Mouse (Mus musculus) embryonic facial prominence, embryonic 15.5 days (tissue): ENCODE data around the gene Kmo. TPM values are rescaled to one million over a fixed set of nuclear protein-coding genes. Genes with fewer than 3 reads are reported as not detected.

Source experiments
- ATAC-seq: fragments of 200-750 bp; cut with Nextera tagmentation; 2 replicates; pipeline ENCODE4 v1.8.0; 2017; ENCODE audit warnings: low read depth, moderate TSS enrichment; ENCODE audit not compliant: insufficient number of reproducible peaks, low FRiP score, low TSS enrichment
- H3K27ac ChIP-seq: fragments of 300-500 bp; sonication (generic); replicated peaks from 2 replicates; pipeline ENCODE4 v1.5.1; 2015; ENCODE audit warnings: mild to moderate bottlenecking, inconsistent platforms
- H3K27me3 ChIP-seq: fragments of 300-500 bp; sonication (generic); 2 replicates; pipeline ENCODE4 v1.6.1; 2015; ENCODE audit warnings: inconsistent platforms
- H3K36me3 ChIP-seq: fragments of 300-500 bp; sonication (generic); 2 replicates; pipeline ENCODE4 v1.6.1; 2015; ENCODE audit warnings: mild to moderate bottlenecking, inconsistent platforms
- H3K4me1 ChIP-seq: fragments of 300-500 bp; sonication (generic); 2 replicates; pipeline ENCODE4 v1.6.1; 2015; ENCODE audit warnings: inconsistent platforms
- H3K4me2 ChIP-seq: fragments of 300-500 bp; sonication (generic); replicated peaks from 2 replicates; pipeline ENCODE4 v1.6.1; 2015; ENCODE audit warnings: mild to moderate bottlenecking, inconsistent platforms
- H3K4me3 ChIP-seq: fragments of 300-500 bp; sonication (generic); replicated peaks from 2 replicates; pipeline ENCODE4 v1.5.1; 2015; ENCODE audit warnings: mild to moderate bottlenecking, inconsistent platforms
- H3K9ac ChIP-seq: fragments of 300-500 bp; sonication (generic); 2 replicates; pipeline ENCODE4 v1.6.1; 2015; ENCODE audit warnings: inconsistent platforms
- H3K9me3 ChIP-seq: fragments of 300-500 bp; sonication (generic); replicated peaks from 2 replicates; pipeline ENCODE4 v1.6.1; 2016; ENCODE audit warnings: inconsistent platforms
- WGBS: fragments of 180-500 bp; shearing (Covaris S2); methylation state at CpG from one replicate; pipeline ENCODE4 v1.1.7; 2015; 5-methylcytosine and 5-hydroxymethylcytosine counted together
- polyA plus RNA-seq: library from polyadenylated mRNA; unstranded; fragments of >200 nt; fragmentation: Nextera tagmentation; extraction: Ambion mirVana; gene quantifications from 2 replicates; pipeline ENCODE4 v1.2.1, GENCODE M21; 2015

Gene Kmo
- polyA plus RNA-seq, 1 experiment from 2014 or later: 0.51 TPM

- 22% methylated on average over 1 of the region's 1 CpGs for WGBS
- H3K4me3 ChIP-seq: no peak overlapping the region
- ATAC-seq: no peak
Measured at GRCm38 (mm10) chr1:175671626-175672025, 51.4 kb downstream of the Kmo start.

GRCm38 (mm10) chr1:175673563-175674325, 53.6 kb downstream of the Kmo start:
- H3K27ac ChIP-seq: no peak overlapping the region
- 70% methylated on average over 7 of the region's 7 CpGs for WGBS
- no peaks in the 10 kb centered on the region for H3K36me3 ChIP-seq
- no peaks in the 10 kb centered on the region for H3K9me3 ChIP-seq
- H3K4me1 ChIP-seq: no peaks in the 10 kb centered on the region
- no peak for ATAC-seq
- no peak overlapping the region for H3K4me3 ChIP-seq
- no peak overlapping the region for H3K9ac ChIP-seq
- no peaks in the 10 kb centered on the region for H3K27me3 ChIP-seq
- no peak overlapping the region for H3K4me2 ChIP-seq

More at GRCm38 (mm10) chr1:175671626-175672025, 51.4 kb downstream of the Kmo start:
- Histone ChIP-seq H3K4me2 (no peak overlapping the region), H3K27me3 (no peaks in the 10 kb centered on the region), H3K9me3 (no peaks in the 10 kb centered on the region), H3K27ac (no peak overlapping the region), H3K4me1 (no peaks in the 10 kb centered on the region), H3K36me3 (no peaks in the 10 kb centered on the region), H3K9ac (no peak overlapping the region)

GRCm38 (mm10) chr1:175675116-175675515, 54.9 kb downstream of the Kmo start:
- Histone ChIP-seq H3K9ac (no peak overlapping the region), H3K27ac (no peak overlapping the region), H3K4me1 (no peaks in the 10 kb centered on the region), H3K27me3 (no peaks in the 10 kb centered on the region), H3K9me3 (no peaks in the 10 kb centered on the region), H3K4me2 (no peak overlapping the region), H3K36me3 (no peaks in the 10 kb centered on the region), H3K4me3 (no peak overlapping the region)
- 78% methylated on average over 6 of the region's 6 CpGs for WGBS
- ATAC-seq: no peak

GRCm38 (mm10) chr1:175677459-175677858, 57.3 kb downstream of the Kmo start:
- H3K27ac ChIP-seq: no peak overlapping the region
- 85% methylated on average over 6 of the region's 6 CpGs for WGBS

GRCm38 (mm10) chr1:175680995-175681394, 60.8 kb downstream of the Kmo start:
- Histone ChIP-seq H3K36me3 (no peaks in the 10 kb centered on the region), H3K9me3 (no peaks in the 10 kb centered on the region), H3K9ac (no peak overlapping the region), H3K4me3 (no peak overlapping the region), H3K27me3 (no peaks in the 10 kb centered on the region), H3K4me2 (no peak overlapping the region), H3K4me1 (no peaks in the 10 kb centered on the region), H3K27ac (no peak overlapping the region)
- WGBS: 74% methylated on average over 6 of the region's 6 CpGs
- no peak for ATAC-seq

More at GRCm38 (mm10) chr1:175677459-175677858, 57.3 kb downstream of the Kmo start:
- Histone ChIP-seq H3K4me1 (no peaks in the 10 kb centered on the region), H3K36me3 (no peaks in the 10 kb centered on the region), H3K4me3 (no peak overlapping the region), H3K9ac (no peak overlapping the region), H3K27me3 (no peaks in the 10 kb centered on the region), H3K9me3 (no peaks in the 10 kb centered on the region), H3K4me2 (no peak overlapping the region)
- ATAC-seq: no peak

GRCm38 (mm10) chr1:175691686-175692245, 71.6 kb downstream of the Kmo start:
- ATAC-seq: no peak
- H3K27ac ChIP-seq: peak overlapping the region; percentile 85

GRCm38 (mm10) chr1:175692246-175692996, 72.2 kb downstream of the Kmo start, which contains the start of the genes Opn3 and Chml:
Gene Opn3 (minus strand): TSS chr1:175692776.
Gene Chml (minus strand): TSS chr1:175692901.
- Histone ChIP-seq H3K27ac (peak within 1 kb of the TSS; percentile 85), H3K4me3 (peak within 1 kb of the TSS; percentile 84), H3K27me3 (no peaks in the 10 kb centered on the region), H3K4me2 (peak within 1 kb of the TSS; percentile 92), H3K4me1 (peaks cover 18% of the 10 kb centered on the region), H3K9ac (peak within 1 kb of the TSS; percentile 84), H3K36me3 (peaks cover 6% of the 10 kb centered on the region; the same call in 1 of the 2 replicates), H3K9me3 (no peaks in the 10 kb centered on the region)
- ATAC-seq: peak; percentile 98
- whole genome bisulfite sequencing: under 1% methylated on average over 57 of the region's 73 CpGs

More at GRCm38 (mm10) chr1:175691686-175692245, 71.6 kb downstream of the Kmo start:
- Histone ChIP-seq H3K4me1 (peaks cover 18% of the 10 kb centered on the region), H3K27me3 (no peaks in the 10 kb centered on the region), H3K9me3 (no peaks in the 10 kb centered on the region), H3K4me2 (peak overlapping the region; percentile 92), H3K36me3 (peaks cover 8% of the 10 kb centered on the region; the same call in 1 of the 2 replicates), H3K9ac (peak overlapping the region; percentile 84), H3K4me3 (peak overlapping the region; percentile 84)
- 2% methylated on average over 22 of the region's 22 CpGs for WGBS

GRCm38 (mm10) chr1:175692997-175693361, 72.8 kb downstream of the Kmo start:
- Histone ChIP-seq H3K36me3 (peaks cover under 1% of the 10 kb centered on the region; the same call in 1 of the 2 replicates), H3K27me3 (no peaks in the 10 kb centered on the region), H3K27ac (no peak overlapping the region), H3K9ac (no peak overlapping the region), H3K4me3 (peak overlapping the region; percentile 84), H3K4me1 (peaks cover 18% of the 10 kb centered on the region), H3K4me2 (peak overlapping the region; percentile 92), H3K9me3 (no peaks in the 10 kb centered on the region)
- WGBS: under 1% methylated on average over 17 of the region's 17 CpGs
- no peak; the same call in 1 of the 2 replicates for ATAC-seq

- Histone ChIP-seq H3K27ac (no peak overlapping the region), H3K4me2 (peak overlapping the region; percentile 92), H3K9ac (no peak overlapping the region), H3K36me3 (no peaks in the 10 kb centered on the region), H3K9me3 (no peaks in the 10 kb centered on the region), H3K4me3 (peak overlapping the region; percentile 84), H3K4me1 (peaks cover 18% of the 10 kb centered on the region), H3K27me3 (no peaks in the 10 kb centered on the region)
- 40% methylated on average over 12 of the region's 12 CpGs for WGBS
- no peak for ATAC-seq
Measured at GRCm38 (mm10) chr1:175693429-175693960, 73.3 kb downstream of the Kmo start.

- H3K9me3 ChIP-seq: no peaks in the 10 kb centered on the region
- ATAC-seq: no peak
- no peaks in the 10 kb centered on the region for H3K36me3 ChIP-seq
- no peak within 1 kb of the TSS for H3K4me3 ChIP-seq
- no peaks in the 10 kb centered on the region for H3K27me3 ChIP-seq
- H3K4me1 ChIP-seq: no peaks in the 10 kb centered on the region
- H3K4me2 ChIP-seq: no peak within 1 kb of the TSS
- WGBS: 68% methylated on average over 1 of the region's 1 CpGs
- H3K27ac ChIP-seq: no peak within 1 kb of the TSS
- H3K9ac ChIP-seq: no peak within 1 kb of the TSS
Measured at GRCm38 (mm10) chr1:175698293-175698692, 78.1 kb downstream of the Kmo start, which contains the start of gene Wdr64. Gene Wdr64 (plus strand): TSS chr1:175698593.

- H3K4me3 ChIP-seq: no peak overlapping the region
- no peak overlapping the region for H3K9ac ChIP-seq
- no peak overlapping the region for H3K4me2 ChIP-seq
- no peaks in the 10 kb centered on the region for H3K4me1 ChIP-seq
- no peak overlapping the region for H3K27ac ChIP-seq
- 54% methylated on average over 3 of the region's 3 CpGs for WGBS
- ATAC-seq: no peak
- H3K27me3 ChIP-seq: no peaks in the 10 kb centered on the region
- no peaks in the 10 kb centered on the region for H3K36me3 ChIP-seq
- H3K9me3 ChIP-seq: no peaks in the 10 kb centered on the region
Measured at GRCm38 (mm10) chr1:175699375-175699774, 79.2 kb downstream of the Kmo start.
